Mouse (Mus musculus) cerebral cortex, adult 2 months (tissue): ENCODE measurements around the gene Khsrp.

Source experiments
- WGBS: fragments of 180-500 bp; shearing (Covaris S2); methylation state at CpG from one replicate; pipeline ENCODE4 v1.1.7; 2018; 5-methylcytosine and 5-hydroxymethylcytosine counted together

Khsrp gene

DNA sequence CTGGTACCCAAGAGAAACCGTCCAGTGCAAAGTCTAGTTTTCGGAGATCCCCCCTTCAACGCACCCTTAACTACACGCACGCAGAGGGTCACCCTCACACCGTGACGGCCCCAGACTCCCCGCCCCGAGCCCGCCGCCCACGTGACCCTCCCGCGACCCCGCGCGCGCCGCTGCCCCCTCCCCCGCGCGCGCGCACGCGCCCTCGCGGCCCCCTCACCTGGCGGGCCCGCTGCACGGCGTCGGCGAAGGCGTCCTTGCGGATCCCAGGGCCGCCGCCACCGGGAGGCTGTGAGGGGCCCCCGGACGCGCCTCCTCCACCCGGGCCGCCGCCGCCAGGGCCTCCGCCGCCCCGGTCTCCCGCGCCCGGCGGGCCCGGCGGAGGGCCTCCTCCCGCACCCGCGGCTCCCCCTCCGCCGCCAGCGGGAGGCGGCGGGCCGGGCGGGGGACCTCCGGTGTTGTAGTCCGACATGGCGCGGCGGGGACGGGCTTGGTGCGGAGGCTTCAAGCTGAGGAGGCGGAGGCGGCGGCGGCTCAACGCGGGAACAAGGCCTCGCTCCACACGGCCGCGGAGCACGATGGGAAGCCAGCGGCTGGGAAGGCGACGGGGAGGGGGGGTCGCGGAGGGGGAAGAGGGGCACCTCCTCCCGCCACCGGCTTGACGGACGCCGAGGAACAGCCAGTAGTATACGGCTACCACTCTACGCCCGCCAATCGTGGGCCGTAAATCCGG is at the start of gene Khsrp:
Khsrp (minus strand) TSS at position 592 of the 730 bp plus-strand sequence.
- WGBS: under 1% methylated on average over 97 of the region's 99 CpGs

DNA sequence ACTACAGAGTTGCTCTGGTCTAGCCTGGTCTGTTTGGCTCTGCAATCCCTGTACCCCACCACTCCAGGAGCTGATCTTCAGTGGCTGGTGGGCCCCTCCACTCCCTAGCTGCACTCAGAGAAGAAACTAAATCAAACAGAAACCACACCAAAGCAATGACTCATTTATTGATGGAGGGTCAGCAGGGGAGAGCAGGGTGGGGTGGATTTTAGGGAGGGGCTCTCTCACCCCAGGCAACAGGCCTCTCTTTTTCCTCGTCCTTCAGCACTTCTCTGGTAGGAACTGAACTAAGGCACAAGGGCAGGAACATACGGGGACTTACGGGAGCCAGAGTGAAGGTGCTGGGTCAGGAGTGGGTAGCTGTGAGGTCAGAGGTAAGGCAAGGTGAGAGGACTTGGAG is 48.6 kb upstream of the Khsrp start:
- 81% methylated on average over 3 of the region's 3 CpGs for WGBS

DNA sequence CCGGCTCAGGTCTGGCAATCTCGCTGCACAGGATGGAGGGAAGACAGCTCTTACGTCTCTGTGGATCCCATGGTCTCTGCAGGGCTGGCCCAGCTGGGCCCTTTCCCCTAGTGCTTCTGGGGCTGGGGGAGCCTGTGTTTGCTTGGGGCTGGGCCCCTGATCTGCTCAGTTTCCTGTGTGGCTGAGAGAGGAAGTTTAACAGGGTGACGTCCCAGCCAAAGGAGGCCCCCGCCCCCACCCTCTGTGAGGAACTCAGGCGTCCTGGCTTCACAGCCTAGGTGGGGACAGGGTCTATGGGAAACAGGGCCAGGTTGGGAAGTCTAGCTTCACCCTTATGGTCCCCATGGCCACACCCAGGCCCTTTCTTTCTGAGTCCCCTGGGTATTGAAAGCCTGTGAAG is 47.0 kb upstream of the Khsrp start, which contains the start of gene Dennd1c:
Dennd1c (minus strand) TSS at position 179 of the 400 bp plus-strand sequence.
- 60% methylated on average over 6 of the region's 6 CpGs for WGBS

DNA sequence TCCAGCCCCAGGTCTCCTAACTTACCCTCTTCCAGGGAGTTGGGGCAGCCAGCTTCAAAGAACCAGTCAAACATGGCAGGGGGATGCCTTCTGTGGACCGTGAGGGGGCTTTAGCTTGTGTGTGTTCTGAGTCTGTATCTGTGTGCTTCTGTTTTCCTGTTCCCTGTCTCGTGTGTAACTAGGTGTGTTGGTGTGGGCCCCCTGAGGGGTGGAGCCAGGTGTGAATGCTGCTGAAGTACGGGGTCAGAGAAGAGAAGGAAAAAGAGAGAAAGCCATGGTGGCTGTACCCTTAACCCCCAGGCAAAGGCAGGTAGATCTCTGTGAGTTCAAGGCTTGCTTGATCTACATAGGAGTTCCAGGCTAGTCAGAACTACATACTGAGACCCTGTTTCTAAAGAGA is 45.6 kb upstream of the Khsrp start:
- 73% methylated on average over 3 of the region's 3 CpGs for WGBS

DNA sequence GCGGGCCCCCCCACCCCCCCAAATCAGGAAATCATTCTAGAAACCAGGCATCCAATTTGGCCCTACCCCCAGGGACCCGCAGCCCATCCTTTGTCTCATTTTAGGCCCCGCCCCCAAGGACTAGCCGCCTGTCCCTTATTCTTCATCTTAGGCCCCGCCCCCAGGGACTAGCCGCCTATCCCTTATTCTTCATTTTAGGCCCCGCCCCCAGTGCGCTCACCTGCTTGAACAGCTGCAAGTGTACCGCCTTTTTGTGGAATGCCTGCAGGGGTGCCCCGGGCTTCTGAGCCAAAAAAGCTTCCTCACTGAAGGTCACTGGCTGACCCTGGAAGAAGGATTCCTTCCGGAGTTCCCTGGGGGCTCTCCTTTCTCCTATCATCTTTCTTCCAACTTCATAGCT is 39.4 kb upstream of the Khsrp start:
- WGBS: 22% methylated on average over 11 of the region's 11 CpGs

DNA sequence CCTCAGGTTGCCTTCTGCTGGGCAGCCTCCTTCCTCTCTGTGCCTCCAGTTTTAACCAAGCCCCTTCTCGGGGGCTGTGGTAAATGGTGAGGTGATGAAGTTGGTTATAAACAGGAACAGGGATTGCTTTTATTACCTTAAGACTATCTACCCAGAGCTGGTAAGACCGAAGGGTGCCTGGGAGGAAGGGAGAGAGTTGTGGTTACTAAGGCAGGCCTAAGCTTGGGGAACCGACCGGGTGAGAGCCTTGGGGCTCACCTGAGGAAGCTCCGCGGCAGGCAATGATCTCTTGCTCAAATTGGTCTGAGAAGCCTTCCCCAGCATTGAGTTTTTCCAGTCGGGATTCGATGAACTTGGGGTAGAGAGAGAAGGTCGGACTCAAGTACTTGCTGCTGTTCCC is 39.0 kb upstream of the Khsrp start:
- 43% methylated on average over 9 of the region's 9 CpGs for WGBS

DNA sequence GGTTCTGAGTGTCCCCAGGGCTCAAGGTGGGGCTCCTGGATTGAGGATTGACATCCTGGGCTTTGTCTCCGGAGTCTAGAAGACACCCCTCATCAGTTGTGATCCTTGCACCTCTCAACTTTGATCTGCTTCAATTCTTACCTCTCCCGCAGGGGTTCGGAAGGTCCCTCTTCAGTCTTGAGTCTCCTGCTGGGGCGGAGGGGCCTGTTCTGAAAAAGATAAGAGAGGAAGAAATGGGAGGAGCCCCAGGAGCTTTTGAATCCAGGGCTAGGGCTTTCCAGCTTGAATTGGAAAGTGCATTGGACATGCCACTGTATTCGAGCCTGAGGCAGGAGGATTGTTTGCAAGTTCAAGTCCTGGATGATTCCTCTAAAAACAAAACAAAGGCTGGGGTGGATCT is 35.6 kb upstream of the Khsrp start:
- 75% methylated on average over 5 of the region's 5 CpGs for WGBS

DNA sequence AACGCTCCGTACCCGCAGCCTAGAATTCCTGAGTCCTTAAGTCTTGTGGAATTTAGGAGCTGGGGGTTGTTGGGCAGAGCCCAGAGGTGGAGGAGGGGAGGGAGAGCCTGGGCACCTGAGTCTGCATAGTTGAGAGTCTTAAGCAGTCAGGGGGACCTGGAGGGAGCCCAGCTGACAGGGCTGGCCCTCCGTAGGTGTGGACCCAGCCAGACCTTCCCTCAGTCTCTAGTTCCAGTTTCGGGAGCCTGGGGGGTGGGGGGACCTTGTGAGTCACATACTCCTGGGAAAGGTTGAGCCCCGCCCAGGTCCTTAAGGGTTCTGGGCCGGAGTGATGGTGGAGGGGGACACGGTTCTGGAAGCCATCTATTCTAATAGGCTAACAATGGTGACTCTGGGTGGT is 31.7 kb upstream of the Khsrp start:
- 49% methylated on average over 8 of the region's 8 CpGs for WGBS

DNA sequence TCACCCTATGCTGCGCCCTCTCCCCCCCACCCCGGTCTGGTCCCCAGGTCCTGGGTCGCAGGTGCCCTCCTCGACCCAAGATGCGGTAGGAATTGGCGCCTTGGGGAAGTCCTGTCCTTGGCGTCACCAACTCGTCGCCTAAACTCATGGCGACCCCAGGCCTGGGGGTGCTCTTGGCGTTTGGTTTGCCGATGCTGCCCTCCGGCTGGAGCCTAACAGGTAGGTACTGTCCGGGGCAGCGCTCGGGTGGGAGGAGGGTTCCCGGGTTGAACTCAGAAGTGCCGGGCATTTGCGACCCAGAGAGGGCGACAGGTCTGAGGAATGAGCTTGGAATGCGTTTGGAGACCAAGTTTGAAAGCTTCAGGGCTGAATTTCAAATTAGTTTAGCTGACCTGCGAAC is 31.2 kb upstream of the Khsrp start:
- 6% methylated on average over 22 of the region's 22 CpGs for WGBS

DNA sequence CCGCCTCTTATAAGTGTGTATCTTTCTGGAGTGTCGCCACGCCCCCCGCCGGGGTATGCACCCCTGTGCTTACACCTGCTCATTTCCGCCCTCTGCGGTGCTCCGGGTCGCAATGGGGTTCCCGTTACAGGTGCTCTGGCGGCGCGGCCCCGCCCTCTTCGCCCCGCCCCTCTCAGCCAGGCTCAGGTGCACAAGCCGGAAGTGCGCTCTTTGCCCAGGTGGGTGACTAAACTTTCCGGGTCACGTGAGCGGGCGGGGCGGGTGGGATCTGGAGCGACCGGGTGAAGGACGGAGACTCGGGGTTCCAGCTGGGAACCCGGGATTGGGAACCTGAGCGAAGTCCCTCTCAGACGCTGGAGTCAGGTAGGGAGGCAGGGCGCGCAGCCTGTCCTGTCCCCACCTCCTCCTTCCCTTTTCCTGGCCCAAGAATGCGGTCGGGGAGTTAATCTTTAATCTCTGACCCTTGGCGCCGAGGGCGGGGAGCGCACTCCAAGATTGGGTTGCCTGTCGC is 30.7 kb upstream of the Khsrp start:
- WGBS: 2% methylated on average over 39 of the region's 39 CpGs

DNA sequence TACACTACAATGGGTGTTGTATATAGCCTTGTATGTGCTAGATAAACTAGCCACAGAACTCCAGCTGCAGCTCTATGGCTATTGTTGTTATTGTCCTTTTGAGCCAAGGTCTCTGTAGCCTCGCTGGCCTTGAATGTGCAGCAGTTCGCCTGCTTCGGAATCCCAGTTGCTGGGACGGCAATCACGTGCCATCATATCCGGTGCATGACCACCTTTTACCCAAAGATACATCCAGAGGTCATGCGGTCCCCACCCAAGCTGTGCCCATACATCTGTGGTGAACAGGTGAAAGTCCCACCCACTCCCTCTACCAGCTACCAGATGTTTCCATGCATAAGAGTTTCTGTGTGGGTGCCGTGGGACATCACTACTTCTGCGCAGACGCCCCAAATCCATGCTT is 29.7 kb upstream of the Khsrp start:
- 40% methylated on average over 10 of the region's 10 CpGs for WGBS

DNA sequence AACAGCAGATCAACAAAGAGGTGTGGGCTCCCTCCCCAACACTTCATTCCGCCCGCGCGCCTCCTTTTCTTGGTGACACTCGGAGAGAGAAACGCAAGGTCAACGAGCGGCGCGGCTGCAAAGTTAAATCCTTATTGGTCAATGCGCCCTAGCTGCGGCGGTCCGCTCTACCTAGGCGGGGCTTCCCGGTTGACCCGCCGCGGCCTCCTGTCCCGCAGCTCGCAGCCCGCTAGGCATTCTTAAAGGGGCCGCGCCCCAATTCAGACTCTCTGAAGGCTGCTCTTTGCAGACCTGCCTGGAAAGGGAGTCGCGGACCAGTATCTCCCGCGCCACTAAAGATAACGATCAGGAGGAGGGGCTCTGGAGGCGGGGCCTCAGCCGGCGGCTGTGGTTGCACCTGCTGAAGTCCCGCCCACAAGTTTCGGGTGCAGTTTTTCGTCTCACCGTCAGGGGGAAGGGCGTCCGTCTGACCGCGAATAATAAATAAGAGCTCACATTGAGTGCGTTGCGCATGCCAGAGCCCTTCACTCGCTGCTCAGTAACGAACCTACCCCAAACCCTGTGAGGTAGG is 29.0 kb upstream of the Khsrp start:
- under 1% methylated on average over 44 of the region's 44 CpGs for WGBS

DNA sequence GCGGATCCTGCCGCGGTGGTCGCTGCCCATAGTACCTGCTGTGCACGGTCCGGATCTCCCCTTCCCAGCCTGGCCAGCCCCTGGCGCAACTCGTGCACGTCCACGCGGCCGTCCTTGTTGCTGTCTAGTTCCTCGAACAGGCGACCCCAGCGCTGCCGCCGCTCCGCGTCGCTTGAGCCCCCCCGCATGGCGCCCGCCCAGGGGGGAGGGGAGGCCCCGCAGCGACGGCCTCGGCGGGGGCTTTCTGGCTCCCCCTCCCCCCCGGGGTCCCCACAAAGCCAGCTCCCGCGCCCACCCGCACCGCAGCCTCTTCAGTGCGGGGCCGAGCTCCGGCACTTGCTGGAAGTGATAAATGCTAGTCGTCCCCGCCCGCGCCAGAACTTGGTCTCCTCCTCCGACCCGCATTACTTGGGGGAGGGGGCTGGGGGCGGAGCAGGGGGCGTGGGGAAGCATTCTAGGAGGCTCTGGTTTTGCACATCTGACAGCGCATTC is 28.2 kb upstream of the Khsrp start, which contains the start of gene Slc25a23:
Slc25a23 (minus strand) TSS at position 378 of the 492 bp plus-strand sequence.
- WGBS: under 1% methylated on average over 45 of the region's 45 CpGs

DNA sequence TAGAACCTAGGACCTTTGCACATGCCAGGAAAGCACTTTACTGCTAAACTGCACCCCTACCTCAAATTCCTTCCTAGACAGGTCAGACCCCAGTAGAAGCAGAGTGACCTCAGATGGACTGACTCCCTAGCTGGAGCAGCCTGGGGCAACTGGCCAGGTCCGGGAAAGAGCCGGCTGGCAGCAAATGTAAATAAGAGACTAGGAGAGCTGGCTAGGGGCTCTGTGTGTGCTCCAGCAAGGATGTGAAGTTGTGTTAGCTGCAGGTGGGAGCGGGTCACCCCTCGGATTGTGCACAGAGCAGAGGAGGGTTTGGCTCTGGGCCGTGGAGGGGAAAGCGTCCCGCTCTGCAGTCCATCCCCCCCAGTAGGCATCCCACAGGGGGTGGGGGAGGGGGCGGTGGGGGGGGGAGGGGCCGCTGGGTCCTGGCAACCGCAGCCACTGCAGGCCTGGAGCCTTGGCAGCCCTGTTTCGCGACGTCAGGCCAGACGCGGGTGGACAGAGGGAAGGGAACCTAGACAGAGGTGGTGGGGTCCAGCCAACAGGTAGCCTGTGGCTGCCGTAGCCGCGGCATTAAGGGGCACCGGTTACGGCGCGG is 27.7 kb upstream of the Khsrp start, which contains the start of gene Crb3:
Crb3 (plus strand) TSS at position 215 of the 595 bp plus-strand sequence.
- WGBS: under 1% methylated on average over 19 of the region's 22 CpGs

DNA sequence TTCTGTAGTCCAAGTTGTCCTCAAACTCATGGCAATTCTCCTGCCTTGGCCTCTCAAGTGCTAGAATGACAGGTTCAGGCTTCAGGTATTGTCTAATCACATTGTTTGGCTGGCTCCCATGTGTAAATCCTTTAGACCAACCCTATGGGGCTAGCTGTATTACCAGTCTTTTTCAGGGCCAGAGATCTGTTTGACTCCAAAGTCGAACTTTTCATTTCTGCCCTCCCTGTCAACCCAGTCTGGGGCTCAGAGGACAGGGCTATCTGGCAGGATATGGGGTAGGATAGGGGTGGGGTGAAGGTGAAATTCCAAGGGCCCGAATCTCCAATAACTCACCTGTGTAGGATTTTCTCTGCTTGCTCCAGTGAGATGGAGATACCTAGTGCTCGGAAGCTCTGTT is 24.9 kb upstream of the Khsrp start:
- whole genome bisulfite sequencing: 94% methylated on average over 3 of the region's 3 CpGs

DNA sequence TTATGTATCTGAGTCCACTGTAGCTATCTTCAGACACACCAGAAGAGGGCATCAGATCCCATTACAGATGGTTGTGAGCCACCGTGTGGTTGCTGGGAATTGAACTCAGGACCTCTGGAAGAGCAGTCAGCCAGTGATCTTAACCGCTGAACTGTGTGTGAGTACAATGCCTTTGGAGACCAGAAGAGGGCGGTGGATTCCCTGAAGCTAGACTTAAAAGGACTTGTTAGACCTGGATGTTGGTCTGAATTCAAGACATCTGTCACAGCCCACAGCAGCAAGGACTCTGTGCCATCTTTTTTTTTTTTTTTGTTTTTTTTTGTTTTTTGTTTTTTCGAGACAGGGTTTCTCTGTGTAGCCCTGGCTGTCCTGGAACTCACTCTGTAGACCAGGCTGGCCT is 20.4 kb upstream of the Khsrp start:
- 71% methylated on average over 4 of the region's 4 CpGs for WGBS

DNA sequence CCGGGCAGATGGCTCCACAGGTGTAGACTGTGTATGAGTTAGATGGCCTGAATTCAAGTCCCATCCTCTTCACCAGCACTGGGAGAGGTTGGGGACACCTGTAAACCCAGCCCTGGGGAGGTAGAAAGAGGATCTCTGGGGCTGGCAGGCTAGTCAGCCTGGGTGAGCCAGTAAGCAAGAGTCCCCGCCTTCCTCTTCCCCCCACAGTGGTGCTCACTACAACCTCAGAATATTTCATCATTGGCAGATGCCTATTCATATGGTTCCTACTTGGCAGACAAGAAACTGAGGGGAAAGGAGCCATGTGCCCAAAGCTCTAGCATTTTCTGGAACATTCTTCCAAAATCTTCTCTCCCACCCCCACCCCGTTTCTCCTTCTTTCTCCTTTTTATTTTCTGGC is 17.5 kb upstream of the Khsrp start:
- 61% methylated on average over 3 of the region's 3 CpGs for WGBS

DNA sequence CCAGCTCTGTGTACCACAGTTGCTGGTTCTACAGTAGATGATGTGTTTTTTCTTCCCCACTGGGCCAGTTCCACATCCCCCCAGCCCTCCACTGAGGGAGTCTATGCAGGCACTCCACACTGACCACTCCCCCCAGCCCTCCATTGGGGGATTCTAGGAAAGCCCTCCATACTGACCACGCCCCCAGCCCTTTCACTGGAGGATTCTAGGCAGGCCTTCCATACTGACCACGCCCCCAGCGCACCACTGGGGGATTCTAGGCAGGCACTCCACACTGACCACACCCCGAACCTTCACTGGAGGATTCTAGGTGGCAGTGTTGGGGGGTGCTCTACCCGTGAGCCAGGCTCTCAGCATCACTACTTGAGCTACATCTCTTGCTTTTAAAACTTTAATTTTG is 16.1 kb upstream of the Khsrp start:
- WGBS: 57% methylated on average over 5 of the region's 5 CpGs

DNA sequence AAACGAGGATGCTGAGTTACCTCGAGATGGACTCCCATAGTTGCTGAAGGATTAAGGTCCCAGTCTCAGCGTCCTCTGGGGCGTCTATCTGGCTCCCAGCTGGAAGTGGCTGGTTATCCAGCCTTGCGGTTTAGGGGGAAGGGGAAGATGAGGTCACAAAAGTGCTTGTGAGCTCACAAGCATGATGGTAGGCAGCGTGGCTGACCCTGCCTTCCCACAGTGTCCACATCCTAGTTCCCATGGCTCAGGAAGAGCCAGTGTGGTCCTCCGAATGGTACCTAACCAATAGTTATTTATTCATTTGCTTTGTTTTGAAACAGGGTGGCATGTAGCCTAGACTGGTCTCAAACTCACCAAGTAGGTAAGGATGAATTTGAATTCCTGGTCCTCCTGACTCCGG is 10.2 kb upstream of the Khsrp start, which contains the start of gene Slc25a41:
Slc25a41 (minus strand) TSS at position 101 of the 400 bp plus-strand sequence.
- 80% methylated on average over 8 of the region's 8 CpGs for WGBS

DNA sequence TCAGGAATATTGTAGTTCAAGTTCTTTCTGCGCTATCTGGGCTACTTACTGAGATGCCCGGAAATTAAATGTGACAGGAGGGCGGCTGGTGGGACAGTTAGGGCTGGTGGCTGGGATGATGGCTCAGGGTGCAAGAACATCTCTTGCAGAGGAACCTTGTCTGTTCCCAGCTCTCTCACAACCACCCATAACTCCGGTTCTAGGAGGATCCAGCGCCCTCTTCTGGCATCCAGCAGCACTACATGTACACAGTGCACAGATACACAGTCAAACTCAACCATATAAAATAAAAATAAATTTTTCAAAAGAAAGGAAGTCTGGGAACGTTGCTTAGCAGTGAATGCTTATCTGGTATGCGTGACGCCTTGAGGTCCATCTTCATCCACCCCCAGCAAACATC is 7.7 kb upstream of the Khsrp start:
- WGBS: 37% methylated on average over 8 of the region's 8 CpGs

DNA sequence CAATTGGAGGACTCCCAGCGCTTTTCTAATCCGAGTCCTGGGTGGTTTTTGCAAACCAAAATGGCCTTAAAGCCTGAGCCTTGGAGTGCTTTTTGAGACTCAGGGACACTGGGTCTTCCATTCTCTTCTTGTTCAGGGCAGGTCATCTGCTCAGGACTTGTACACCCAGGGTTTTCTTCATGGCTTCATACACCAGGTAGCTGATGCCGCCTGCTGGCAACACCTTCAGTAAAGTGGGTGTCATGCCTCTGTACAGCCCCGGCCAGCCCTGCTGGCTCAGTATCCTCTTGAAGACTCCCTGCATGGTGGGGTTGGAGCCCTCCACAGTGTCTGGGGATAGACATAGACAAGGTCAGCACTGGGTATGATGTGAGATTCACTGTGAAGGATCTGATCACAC is 1.5 kb upstream of the Khsrp start:
- 76% methylated on average over 4 of the region's 4 CpGs for WGBS

DNA sequence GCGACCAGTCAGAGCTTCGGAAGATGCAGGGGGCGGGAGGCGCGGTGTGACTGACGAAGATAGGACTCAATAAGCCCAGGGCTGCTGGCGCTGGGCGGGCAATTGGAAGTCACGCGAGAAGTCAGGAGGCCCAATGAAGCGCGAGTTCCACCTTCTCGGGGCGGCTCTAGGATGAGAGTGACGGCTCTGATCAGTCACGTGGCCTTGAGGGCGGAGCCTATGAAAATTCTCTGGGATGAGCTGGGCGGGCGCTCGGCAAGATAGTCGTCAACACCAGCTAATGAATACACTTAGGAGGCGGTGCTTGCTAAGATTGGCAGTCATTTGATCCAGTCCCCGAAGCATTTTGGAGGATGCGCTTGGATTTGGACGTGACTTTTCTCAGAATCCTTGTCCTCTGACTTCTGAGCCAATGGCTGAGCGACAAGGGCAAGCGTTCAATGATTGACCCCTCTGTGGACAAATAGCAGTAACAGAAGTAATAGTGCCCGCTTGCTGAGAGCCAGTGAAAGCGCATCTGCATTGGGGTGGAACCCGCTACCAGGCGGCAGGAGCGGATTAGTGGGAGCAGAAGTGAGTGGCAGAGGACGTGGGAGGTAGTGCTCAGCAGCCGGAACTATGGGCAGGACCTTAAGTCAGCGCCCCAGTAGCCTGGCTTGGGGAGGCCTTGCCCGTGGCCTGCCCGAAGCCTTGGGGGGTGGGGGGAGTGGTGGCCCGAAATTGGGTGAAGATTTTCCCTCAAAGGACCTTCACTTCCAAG is 519 bp upstream of the Khsrp start:
- WGBS: under 1% methylated on average over 38 of the region's 38 CpGs
